Mouse (Mus musculus) forebrain, embryonic 11.5 days (tissue): ENCODE results near the gene Pnpla2. TPM values are rescaled to one million over a fixed set of nuclear protein-coding genes. Genes with fewer than 3 reads are reported as not detected.
"Not testable (repeated sequence)": the region's sequence is repeated elsewhere in the genome, so short reads cannot be mapped to it uniquely, and the experiment has no call there.

ENCODE experiments used
- ATAC-seq: fragments of 200-750 bp; cut with Nextera tagmentation; replicated peaks from 2 replicates; pipeline ENCODE4 v1.8.0; 2017; ENCODE audit warnings: moderate TSS enrichment; ENCODE audit not compliant: low FRiP score
- DNase-seq: peaks from one replicate; pipeline ENCODE4 v3.0.0-alpha.2; 2017; ENCODE audit warnings: low spot score
- H3K27ac ChIP-seq: fragments of 300-500 bp; sonication (generic); 2 replicates; pipeline ENCODE4 v1.5.1; 2014; ENCODE audit warnings: low read depth, low read length
- H3K27me3 ChIP-seq: fragments of 300-500 bp; sonication (generic); 2 replicates; pipeline ENCODE4 v1.6.1; 2014; ENCODE audit warnings: mild to moderate bottlenecking, low read length, mixed read lengths; ENCODE audit not compliant: control insufficient read depth, insufficient read depth
- H3K36me3 ChIP-seq: fragments of 300-500 bp; sonication (generic); 2 replicates; pipeline ENCODE4 v1.6.1; 2014; ENCODE audit warnings: mild to moderate bottlenecking, low read length, moderate library complexity, mixed read lengths; ENCODE audit not compliant: control insufficient read depth, insufficient read depth
- H3K4me1 ChIP-seq: fragments of 300-500 bp; sonication (generic); replicated peaks from 2 replicates; pipeline ENCODE4 v1.6.1; 2014; ENCODE audit warnings: low read length, mixed read lengths; ENCODE audit not compliant: control insufficient read depth, insufficient read depth
- H3K4me2 ChIP-seq: fragments of 300-500 bp; sonication (generic); 2 replicates; pipeline ENCODE4 v1.6.1; 2014; ENCODE audit warnings: low read depth, mild to moderate bottlenecking, low read length, moderate library complexity, mixed read lengths; ENCODE audit not compliant: severe bottlenecking
- H3K4me3 ChIP-seq: fragments of 300-500 bp; sonication (generic); 2 replicates; pipeline ENCODE4 v1.5.1; 2014; ENCODE audit warnings: low read depth, low read length
- H3K9ac ChIP-seq: fragments of 300-500 bp; sonication (generic); 2 replicates; pipeline ENCODE4 v1.6.1; 2014; ENCODE audit warnings: low read length
- H3K9me3 ChIP-seq: fragments of 300-500 bp; sonication (generic); 2 replicates; pipeline ENCODE4 v1.6.1; 2016; ENCODE audit warnings: low read length, mixed read lengths; ENCODE audit not compliant: control insufficient read depth
- WGBS: fragments of 180-500 bp; shearing (Covaris S2); extraction: QIAGEN DNeasy Blood & Tissue Kit; methylation state at CpG from one replicate; pipeline ENCODE4 v1.1.7; 2014; 5-methylcytosine and 5-hydroxymethylcytosine counted together
- polyA plus RNA-seq: library from polyadenylated mRNA; unstranded; fragments of >200 nt; fragmentation: Nextera tagmentation; extraction: Ambion mirVana; gene quantifications from 2 replicates; pipeline ENCODE4 v1.2.1, GENCODE M21; 2014

The Pnpla2 gene
- 16.9 and 17.9 TPM in 2 replicates for polyA plus RNA-seq

DNA sequence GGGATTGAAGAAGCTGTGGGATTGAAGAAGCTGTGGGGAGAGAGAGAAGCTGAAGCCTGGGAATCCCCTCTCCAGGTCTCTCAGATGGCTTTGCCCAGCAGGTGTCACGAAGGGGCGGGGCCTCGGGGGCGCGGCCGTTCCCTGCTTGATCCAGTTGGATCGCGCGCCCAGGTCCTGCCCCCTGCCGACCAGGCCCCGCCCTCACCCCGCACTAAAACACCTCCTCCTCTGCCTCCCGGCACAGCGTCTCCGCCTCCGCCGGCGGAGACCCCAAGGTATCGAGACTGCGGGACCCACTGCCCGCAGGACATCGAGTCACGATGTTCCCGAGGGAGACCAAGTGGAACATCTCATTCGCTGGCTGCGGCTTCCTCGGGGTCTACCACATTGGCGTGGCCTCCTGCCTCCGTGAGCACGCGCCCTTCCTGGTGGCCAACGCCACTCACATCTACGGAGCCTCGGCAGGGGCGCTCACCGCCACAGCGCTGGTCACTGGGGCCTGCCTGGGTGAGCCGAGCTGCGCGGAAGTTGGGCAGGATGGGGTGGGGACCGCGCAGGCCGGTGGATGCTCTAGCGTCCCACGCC lies at the start of gene Pnpla2:
Pnpla2 (plus strand) TSS at position 232 of the 585 bp plus-strand sequence.
- Histone ChIP-seq H3K9ac (peak within 1 kb of the TSS; percentile 46), H3K9me3 (no peaks in the 10 kb centered on the region), H3K4me2 (peak within 1 kb of the TSS; percentile 88), H3K4me1 (peaks cover 8% of the 10 kb centered on the region), H3K27me3 (0 out of 2 replicates have a peak, but pooled peaks cover 2% of the 10 kb centered on the region), H3K4me3 (peak within 1 kb of the TSS; percentile 53), H3K27ac (0 out of 2 replicates have a peak within 1 kb of the TSS, but pooled peaks have one; percentile 5), H3K36me3 (peaks cover 3% of the 10 kb centered on the region; the same call in 1 of the 2 replicates)
- under 1% methylated on average over 45 of the region's 45 CpGs for WGBS
- peak; percentile 96 for DNase-seq
- ATAC-seq, result peak; percentile 80

DNA sequence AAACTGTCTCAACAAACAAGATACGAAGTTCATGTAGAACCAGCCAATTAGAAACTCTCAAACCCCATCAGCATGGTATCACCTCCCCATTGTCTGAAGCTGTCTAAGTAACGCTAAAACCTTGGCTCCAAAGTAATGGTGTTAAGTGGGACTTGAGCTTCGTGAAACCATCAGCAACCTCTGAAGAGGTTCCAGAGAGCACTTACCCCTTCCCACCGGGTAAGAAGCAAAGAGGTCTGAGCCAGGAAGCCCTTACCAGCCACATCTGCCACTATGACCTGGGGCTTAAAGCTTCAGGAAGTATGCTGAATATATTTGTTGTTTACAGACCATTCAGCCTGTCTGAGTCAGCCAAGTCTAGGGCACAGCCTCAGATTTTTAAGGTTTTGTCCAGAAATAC lies 49.5 kb upstream of the Pnpla2 start:
- 86% methylated on average over 4 of the region's 4 CpGs for WGBS
- Histone ChIP-seq H3K4me3 (no peak overlapping the region), H3K36me3 (peaks cover 3% of the 10 kb centered on the region), H3K4me2 (no peak overlapping the region), H3K27me3 (no peaks in the 10 kb centered on the region), H3K4me1 (no peaks in the 10 kb centered on the region), H3K27ac (no peak overlapping the region), H3K9ac (no peak overlapping the region), H3K9me3 (no peaks in the 10 kb centered on the region)
- ATAC-seq (no peak), DNase-seq (no peak)

DNA sequence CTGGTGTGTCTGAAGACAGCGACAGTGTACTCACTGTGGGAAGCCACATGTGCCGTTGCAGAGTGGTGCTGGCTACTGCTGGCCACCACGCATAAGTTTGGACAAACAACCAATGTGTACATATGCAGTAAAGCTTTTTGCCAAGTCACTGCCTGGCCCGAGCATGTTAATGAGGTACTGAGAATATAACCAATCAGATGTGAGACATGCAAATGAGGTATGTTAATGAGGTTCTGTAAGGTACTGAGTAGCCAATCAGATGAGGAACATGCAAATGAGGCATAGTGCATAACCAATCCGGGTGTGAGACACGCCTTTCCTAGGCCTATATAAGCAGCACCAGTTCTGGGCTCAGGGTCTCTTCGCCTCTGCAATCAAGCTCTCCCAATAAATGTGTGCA lies 47.3 kb upstream of the Pnpla2 start:
- H3K27ac ChIP-seq, ATAC-seq, H3K4me3 ChIP-seq, H3K9ac ChIP-seq, H3K27me3 ChIP-seq, H3K36me3 ChIP-seq, H3K4me2 ChIP-seq, DNase-seq, H3K4me1 ChIP-seq, H3K9me3 ChIP-seq: not testable (repeated sequence)
- 95% methylated on average over 7 of the region's 7 CpGs for WGBS

DNA sequence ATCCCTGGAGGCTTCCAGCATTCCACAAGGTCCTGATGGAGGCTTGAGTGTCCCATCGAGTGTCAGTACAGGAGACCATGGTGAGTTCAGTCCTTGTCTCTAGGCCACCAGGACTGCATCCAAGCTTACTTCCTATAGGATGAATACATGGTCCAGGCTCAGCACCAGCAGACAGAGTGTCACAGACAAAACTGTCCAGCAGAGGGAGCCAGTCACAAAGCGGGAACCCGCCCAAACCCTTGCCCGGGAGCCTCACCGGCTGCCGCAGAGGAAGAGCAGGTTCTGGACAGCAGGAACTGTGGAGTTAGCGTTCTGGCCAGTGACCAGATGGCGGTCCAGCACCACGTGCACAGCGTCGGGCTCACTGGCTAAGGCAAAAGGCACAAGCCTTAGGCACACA lies 46.2 kb upstream of the Pnpla2 start:
- Histone ChIP-seq H3K9ac (no peak overlapping the region), H3K4me2 (no peak overlapping the region), H3K27ac (no peak overlapping the region)

DNA sequence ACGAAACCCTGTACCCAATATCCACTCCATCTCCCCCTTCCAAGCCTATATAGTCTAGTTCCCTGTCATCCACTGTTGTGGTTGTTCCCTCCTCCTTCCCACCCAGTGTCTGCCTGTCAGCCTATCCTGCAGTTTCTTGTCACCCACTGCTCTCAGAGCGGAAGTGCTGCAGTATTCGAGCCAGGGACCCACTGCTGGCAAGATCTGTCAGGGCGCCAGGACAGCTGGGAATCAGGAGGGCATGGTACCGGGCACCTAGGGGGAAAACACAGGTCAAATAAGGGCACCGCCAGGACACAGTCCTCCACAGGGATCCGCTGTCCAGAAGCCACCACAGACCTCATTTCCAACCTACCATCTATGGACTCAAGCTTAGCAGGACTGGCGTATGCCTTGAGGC lies 44.4 kb upstream of the Pnpla2 start:
- no peak overlapping the region for H3K4me2 ChIP-seq
- no peaks in the 10 kb centered on the region for H3K27me3 ChIP-seq
- no peak overlapping the region for H3K9ac ChIP-seq
- no peaks in the 10 kb centered on the region for H3K9me3 ChIP-seq
- peak; percentile 40 for DNase-seq
- no peak overlapping the region for H3K4me3 ChIP-seq
- no peak for ATAC-seq
- no peak overlapping the region for H3K27ac ChIP-seq
- 94% methylated on average over 8 of the region's 8 CpGs for WGBS
- H3K4me1 ChIP-seq, result 0 out of 2 replicates have a peak, but pooled peaks cover 3% of the 10 kb centered on the region
- peaks cover 3% of the 10 kb centered on the region; the same call in 1 of the 2 replicates for H3K36me3 ChIP-seq

More for the DNA sequence above, 46.2 kb upstream of the Pnpla2 start:
- 15% methylated on average over 11 of the region's 11 CpGs for WGBS
- DNase-seq, result peak; percentile 93
- H3K27me3 ChIP-seq, result no peaks in the 10 kb centered on the region
- H3K9me3 ChIP-seq, result no peaks in the 10 kb centered on the region
- no peak overlapping the region for H3K4me3 ChIP-seq
- peaks cover 3% of the 10 kb centered on the region; the same call in 1 of the 2 replicates for H3K36me3 ChIP-seq
- peak; percentile 73 for ATAC-seq
- H3K4me1 ChIP-seq, result 0 out of 2 replicates have a peak, but pooled peaks cover 3% of the 10 kb centered on the region

DNA sequence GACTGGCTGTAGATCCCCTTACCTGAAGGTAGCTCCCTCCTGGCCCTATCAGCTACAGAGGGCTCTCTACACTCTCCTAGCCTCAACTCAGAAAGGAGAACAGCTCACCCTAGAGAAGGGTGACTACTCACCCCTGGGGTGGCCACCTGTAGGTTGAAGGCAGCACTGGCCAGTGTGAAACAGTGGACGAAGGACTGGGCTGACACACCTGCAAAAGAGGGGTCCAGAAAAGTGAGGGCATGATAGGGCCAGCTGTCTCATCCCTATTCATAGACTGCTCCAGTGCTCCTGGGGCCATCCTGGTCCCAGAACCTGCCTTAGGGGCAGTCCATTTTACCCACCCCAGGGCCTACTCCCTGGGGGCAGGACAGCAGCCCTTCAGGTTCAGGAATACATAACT lies 43.3 kb upstream of the Pnpla2 start:
- no peaks in the 10 kb centered on the region for H3K9me3 ChIP-seq
- no peak overlapping the region for H3K27ac ChIP-seq
- no peak overlapping the region for H3K4me3 ChIP-seq
- ATAC-seq, result no peak
- H3K4me1 ChIP-seq, result 0 out of 2 replicates have a peak, but pooled peaks cover 3% of the 10 kb centered on the region
- H3K9ac ChIP-seq, result no peak overlapping the region
- no peaks in the 10 kb centered on the region for H3K27me3 ChIP-seq
- WGBS, result 70% methylated on average over 1 of the region's 1 CpGs
- H3K4me2 ChIP-seq, result no peak overlapping the region
- H3K36me3 ChIP-seq, result peaks cover 3% of the 10 kb centered on the region; the same call in 1 of the 2 replicates
- DNase-seq, result peak; percentile 40

DNA sequence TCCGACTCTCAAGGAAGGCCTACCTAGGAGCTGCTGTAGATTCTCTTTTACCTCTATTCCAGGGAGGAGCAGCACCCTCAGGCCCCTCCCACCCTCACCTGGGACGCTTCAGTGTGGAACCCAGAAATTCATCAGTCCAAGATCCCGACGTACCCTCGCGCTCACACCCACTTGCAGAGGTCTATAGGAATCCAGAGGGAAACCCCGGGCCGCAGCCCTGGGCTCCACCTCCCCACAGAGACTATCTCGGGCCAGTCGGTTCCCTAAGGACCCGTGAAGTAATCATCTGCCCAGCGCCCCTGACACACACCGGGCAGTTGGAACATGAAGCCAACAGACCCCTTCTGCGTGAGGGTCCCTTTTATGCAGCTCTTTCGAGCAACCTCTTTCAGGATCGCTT lies 41.7 kb upstream of the Pnpla2 start:
- H3K9me3 ChIP-seq, result no peaks in the 10 kb centered on the region
- WGBS, result 4% methylated on average over 16 of the region's 16 CpGs
- no peak for ATAC-seq
- peak overlapping the region; percentile 70 for H3K4me3 ChIP-seq
- H3K4me2 ChIP-seq, result peak overlapping the region; percentile 90
- peak; percentile 61 for DNase-seq
- 0 out of 2 replicates have a peak, but pooled peaks cover 3% of the 10 kb centered on the region for H3K4me1 ChIP-seq
- H3K9ac ChIP-seq, result peak overlapping the region; percentile 83
- peak overlapping the region; percentile 59; the same call in 1 of the 2 replicates for H3K27ac ChIP-seq
- H3K36me3 ChIP-seq, result no peaks in the 10 kb centered on the region
- H3K27me3 ChIP-seq, result no peaks in the 10 kb centered on the region

DNA sequence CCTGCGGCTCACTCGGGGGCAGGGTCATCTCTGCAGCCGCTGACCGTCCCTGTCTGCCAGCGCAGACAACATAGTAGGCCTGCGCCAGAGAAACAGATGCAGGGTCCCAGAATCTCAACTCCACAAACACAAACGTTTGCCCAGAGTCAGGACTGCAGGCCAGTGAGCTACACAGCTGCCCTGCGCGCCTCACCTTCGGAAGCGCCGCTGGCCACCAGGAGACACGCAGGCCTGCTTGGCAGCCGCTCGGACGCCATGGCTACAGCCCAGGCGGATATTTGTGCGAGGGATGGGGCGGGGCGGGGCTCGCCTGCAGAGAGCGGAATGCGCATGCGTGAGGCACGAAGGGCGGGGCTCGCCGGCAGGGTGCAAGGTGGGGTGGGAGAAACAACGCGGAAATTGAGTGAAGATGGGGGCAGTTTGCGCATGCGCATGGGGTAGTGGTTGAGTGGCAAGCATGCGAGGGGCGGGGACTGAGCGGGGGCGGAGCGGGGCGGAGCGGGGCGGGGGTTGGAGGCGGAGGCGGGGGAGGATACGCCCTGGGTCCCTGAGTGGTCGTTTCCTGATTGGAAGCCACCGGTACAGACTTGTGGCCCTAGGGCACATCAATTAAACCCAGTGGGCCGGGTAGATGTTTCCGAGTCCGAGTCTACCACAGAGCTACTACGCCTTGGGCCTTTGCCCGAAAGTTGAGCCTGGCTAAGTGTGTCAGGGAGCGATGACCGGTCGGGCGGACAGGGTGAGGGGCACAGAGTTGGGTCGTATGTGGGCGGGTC lies 41.0 kb upstream of the Pnpla2 start, which contains the start of gene Gatd1:
Gatd1 (minus strand) TSS at position 328 of the 776 bp plus-strand sequence.
- ATAC-seq (peak; percentile 90), DNase-seq (peak; percentile 100)
- Histone ChIP-seq H3K4me1 (0 out of 2 replicates have a peak, but pooled peaks cover 3% of the 10 kb centered on the region), H3K36me3 (no peaks in the 10 kb centered on the region), H3K27ac (peak within 1 kb of the TSS; percentile 59; the same call in 1 of the 2 replicates), H3K4me2 (peak within 1 kb of the TSS; percentile 90), H3K4me3 (peak within 1 kb of the TSS; percentile 70), H3K9ac (peak within 1 kb of the TSS; percentile 83), H3K27me3 (no peaks in the 10 kb centered on the region), H3K9me3 (no peaks in the 10 kb centered on the region)
- under 1% methylated on average over 56 of the region's 56 CpGs for WGBS
